Mouse (Mus musculus) heart, adult 2 months (tissue): ENCODE data around the gene Barx1.

Experiments used
- CTCF ChIP-seq: fragments of 200-600 bp; IDR thresholded peaks from 2 replicates; pipeline ENCODE4 v1.8.1; 2022; ENCODE audit warnings: antibody characterized with exemption, mild to moderate bottlenecking, moderate library complexity
- EP300 ChIP-seq: fragments of 200-500 bp; IDR thresholded peaks from 2 replicates; pipeline ENCODE4 v1.6.1; 2011; ENCODE audit warnings: low read depth, low read length, control low read depth; ENCODE audit not compliant: insufficient read depth

DNA sequence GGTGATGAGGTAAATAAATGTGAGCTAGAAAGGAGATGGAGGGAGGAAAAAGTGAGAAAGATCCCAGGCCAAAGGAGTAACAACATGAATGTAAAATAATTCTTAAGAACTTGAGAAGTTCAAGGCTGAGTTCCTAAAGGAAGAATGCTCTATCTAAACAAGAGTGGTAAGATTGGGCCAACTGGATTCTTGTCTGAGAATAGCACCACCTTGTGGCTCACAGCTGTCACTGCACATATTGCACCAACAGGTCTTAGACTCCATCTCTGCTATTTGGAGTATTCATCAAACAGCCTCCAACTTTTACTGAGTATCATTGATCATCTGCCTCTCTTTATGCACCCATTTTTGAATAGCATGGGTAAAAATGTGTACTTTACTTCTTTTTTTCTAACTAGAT lies 23.2 kb upstream of the Barx1 start:
- TF ChIP-seq CTCF (no peak; the same call in 1 of the 2 replicates), EP300 (no peak)
